Mouse (Mus musculus) heart, adult 11 months (tissue): Measurements from ENCODE around the gene Olfr1532-ps1.
"Not testable (repeated sequence)": the region's sequence is repeated elsewhere in the genome, so short reads cannot be mapped to it uniquely, and the experiment has no call there.

ENCODE experiments used
- DNase-seq: peaks from one replicate; pipeline ENCODE4 v3.0.0; 2022

Gene Olfr1532-ps1

DNA sequence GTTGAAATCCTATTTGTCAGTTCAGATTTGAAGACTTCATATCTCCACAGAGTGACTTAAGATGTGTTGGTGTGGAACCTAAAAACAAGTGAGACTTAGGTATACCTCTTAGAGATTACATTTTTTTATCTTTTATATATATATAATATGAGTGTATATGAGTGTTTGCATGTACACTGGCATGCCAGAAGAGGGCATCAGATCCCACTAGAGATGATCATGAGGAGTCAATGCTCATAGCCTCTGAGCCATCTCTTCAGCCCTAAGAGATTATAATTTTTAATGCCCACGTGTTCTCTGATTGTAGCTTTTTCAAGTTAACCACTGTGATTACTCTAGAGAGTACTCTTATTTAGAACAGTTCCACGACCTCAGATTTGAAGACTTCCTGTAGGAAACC is at the start of gene Olfr1532-ps1:
Gene Olfr1532-ps1, plus strand, starts transcription at position 326 of the 400 bp plus-strand sequence.
- DNase-seq: no peak

- DNase-seq: no peak
These were observed 44.9 kb upstream of the Olfr1532-ps1 start, which contains the start of gene Olfr704 for GRCm38 (mm10) chr7:106862885-106863284. Gene Olfr704, plus strand, starts transcription at chr7:106863185.

DNA sequence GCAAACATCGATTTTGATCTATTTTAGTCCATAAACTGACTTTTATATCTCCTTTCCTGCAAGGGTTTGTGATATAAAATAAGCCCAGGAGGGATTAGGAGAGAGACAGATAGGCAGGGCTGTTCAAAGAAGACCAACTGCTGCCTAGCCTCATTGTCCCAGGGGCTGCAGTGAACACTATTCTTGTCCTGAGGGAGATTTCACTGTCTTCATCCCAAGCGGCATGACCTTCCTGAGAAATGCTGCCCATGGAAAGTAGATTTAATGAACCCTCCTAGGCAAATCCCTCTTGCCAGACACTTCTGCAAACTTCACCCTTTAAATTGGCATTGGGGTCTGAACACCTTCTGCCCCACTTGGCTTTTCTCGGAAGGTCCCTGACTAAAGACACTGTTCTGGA is 31.0 kb upstream of the Olfr1532-ps1 start, which contains the start of gene Olfr705:
Gene Olfr705, minus strand, starts transcription at position 101 of the 400 bp plus-strand sequence.
- peak; percentile 72 for DNase-seq

DNA sequence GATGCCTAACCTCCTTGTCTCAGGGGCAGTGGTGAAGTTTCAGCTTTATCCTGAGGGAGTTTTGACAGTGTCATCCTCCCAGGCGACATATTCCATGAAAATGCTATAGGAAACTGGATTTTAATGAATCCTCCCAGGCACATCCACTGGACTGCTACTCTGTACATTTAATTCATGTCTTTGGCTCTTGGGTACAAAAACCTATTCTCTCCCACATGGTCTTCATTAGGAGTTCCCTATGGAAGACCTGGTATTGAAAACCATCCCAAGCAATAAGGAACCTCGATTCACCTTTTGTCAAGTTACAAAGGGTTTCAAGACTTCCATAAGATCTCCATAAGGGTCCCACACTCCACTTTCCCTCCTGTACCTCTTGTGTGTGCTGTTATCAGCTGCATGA is 19.7 kb upstream of the Olfr1532-ps1 start, which contains the start of gene Olfr706:
Gene Olfr706, minus strand, starts transcription at position 101 of the 400 bp plus-strand sequence.
- DNase-seq: no peak

- not testable (repeated sequence) for DNase-seq
These were observed 6.7 kb upstream of the Olfr1532-ps1 start, which contains the start of gene Olfr707 for GRCm38 (mm10) chr7:106901141-106901540. Gene Olfr707, minus strand, starts transcription at chr7:106901241.

- not testable (repeated sequence) for DNase-seq
These were observed 13.2 kb downstream of the Olfr1532-ps1 start for GRCm38 (mm10) chr7:106920961-106921360.

DNA sequence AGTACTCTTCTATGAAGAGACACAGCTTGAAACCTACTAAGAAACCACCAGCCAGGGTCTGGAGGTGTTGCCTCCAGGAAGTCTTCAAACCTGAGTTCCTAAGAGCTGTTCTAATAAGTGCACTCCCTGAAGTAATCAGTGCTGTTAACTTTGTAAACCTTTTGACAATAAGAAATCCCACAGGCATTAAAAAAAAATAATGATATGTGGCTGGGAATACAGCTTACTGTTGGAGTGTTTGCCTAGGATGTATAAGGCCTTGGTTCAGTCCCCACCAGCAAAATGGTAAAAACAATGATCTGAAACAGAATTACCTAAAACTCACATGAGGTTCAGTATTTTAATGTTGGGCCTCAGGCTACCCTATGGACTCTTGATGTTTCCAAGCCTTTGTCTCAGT is 24.3 kb downstream of the Olfr1532-ps1 start, which contains the start of gene Olfr709-ps1:
Gene Olfr709-ps1, minus strand, starts transcription at position 101 of the 400 bp plus-strand sequence.
- no peak for DNase-seq

DNA sequence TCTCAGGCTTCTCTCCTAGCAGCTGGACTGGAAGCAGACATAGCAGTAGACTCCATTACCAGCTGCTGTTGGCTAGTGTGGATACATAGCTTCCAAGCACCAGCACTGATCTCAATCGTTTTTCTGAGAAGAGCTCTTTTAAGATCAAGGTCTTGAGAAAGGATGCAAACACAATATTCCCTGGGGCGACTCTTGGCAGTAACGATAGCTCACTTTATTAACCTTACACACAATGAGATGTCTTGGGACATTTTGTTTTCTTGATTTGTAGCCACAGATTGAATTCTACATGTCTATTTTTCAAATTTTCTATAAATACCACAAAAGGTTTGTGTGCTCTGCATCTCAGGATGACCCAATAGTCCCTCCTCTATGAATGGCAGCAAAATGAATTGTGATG is 40.4 kb downstream of the Olfr1532-ps1 start, which contains the start of gene Olfr710:
Gene Olfr710, minus strand, starts transcription at position 101 of the 400 bp plus-strand sequence.
- no peak for DNase-seq

DNA sequence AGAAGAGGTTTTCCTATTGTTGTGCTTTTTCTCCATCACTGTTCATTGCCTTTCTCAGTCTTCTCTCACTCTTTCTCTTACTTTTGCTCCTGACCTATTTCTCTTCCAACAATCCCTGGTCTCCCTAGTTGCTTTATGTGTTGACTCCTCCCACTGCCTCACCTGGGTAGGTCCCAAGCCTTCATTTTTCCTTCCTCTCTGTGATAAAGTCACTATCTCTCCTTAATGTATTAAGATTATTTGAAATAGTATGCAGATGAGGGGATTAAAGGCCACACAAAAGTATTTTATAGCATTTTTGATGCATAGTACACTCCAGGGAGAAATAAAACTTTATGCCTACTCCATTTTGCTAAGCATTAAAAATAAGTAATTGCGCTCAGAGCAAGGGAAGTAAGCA is 56.0 kb downstream of the Olfr1532-ps1 start, which contains the start of gene Olfr6:
Gene Olfr6, minus strand, starts transcription at position 101 of the 400 bp plus-strand sequence.
- no peak for DNase-seq
